Mouse (Mus musculus) myocyte (in vitro differentiated cells): ENCODE measurements around the gene Strip1. TPM values are rescaled to one million over a fixed set of nuclear protein-coding genes. Genes with fewer than 3 reads are reported as not detected.

Source experiments
- H3K27me3 ChIP-seq: one replicate; pipeline ENCODE4 v1.6.1; 2011; ENCODE audit not compliant: control insufficient read depth, insufficient read depth, insufficient read length
- H3K36me3 ChIP-seq: one replicate; pipeline ENCODE4 v1.6.1; 2011; ENCODE audit not compliant: control insufficient read depth, insufficient read depth
- H3K4me2 ChIP-seq: one replicate; pipeline ENCODE4 v1.6.1; 2011; ENCODE audit warnings: low read depth, control low read depth
- H3K4me3 ChIP-seq: one replicate; pipeline ENCODE4 v1.5.1; 2011; ENCODE audit warnings: mild to moderate bottlenecking, control low read depth, moderate library complexity
- H3K79me2 ChIP-seq: one replicate; pipeline ENCODE4 v1.6.1; 2011; ENCODE audit not compliant: control insufficient read depth, insufficient read depth
- H3ac ChIP-seq: one replicate; pipeline ENCODE4 v1.6.1; 2011; ENCODE audit not compliant: control insufficient read depth, insufficient read length
- CEBPB ChIP-seq: IDR thresholded peaks from 2 replicates; pipeline ENCODE4 v1.6.1; 2011; ENCODE audit warnings: mild to moderate bottlenecking, moderate library complexity; ENCODE audit not compliant: poor library complexity, insufficient read depth, severe bottlenecking
- E2F4 ChIP-seq: IDR thresholded peaks from one replicate; pipeline ENCODE4 v1.6.1; 2011; ENCODE audit warnings: mild to moderate bottlenecking, control low read depth, moderate library complexity; ENCODE audit not compliant: insufficient read depth
- MAX ChIP-seq: IDR thresholded peaks from one replicate; pipeline ENCODE4 v1.6.1; 2011; ENCODE audit warnings: low read depth, mild to moderate bottlenecking, control low read depth
- MYOD1 ChIP-seq, 3 experiments: IDR thresholded peaks; one replicate each; pipeline ENCODE4 v1.6.1; 2011; ENCODE audit warnings: control low read depth in 2 of 3, low read depth in 2 of 3, mild to moderate bottlenecking in 2 of 3, moderate library complexity in 1 of 3; ENCODE audit not compliant: insufficient read length in 2 of 3, control insufficient read depth in 1 of 3
- MYOG ChIP-seq, 3 experiments: IDR thresholded peaks; one replicate each; pipeline ENCODE4 v1.6.1; 2011; ENCODE audit warnings: control low read depth in 2 of 3, low read depth in 2 of 3, mild to moderate bottlenecking in 2 of 3; ENCODE audit not compliant: insufficient read length in 2 of 3, control insufficient read depth in 1 of 3, insufficient read depth in 1 of 3
- POLR2A ChIP-seq: IDR thresholded peaks from one replicate; pipeline ENCODE4 v1.6.1; 2011; ENCODE audit warnings: low read depth, mild to moderate bottlenecking, control low read depth, moderate library complexity; ENCODE audit not compliant: insufficient read length
- POLR2AphosphoS2 ChIP-seq: IDR thresholded peaks from one replicate; pipeline ENCODE4 v1.6.1; 2011; ENCODE audit warnings: low read depth, control low read depth; ENCODE audit not compliant: insufficient read length
- REST ChIP-seq: IDR thresholded peaks from one replicate; pipeline ENCODE4 v1.6.1; 2011; ENCODE audit warnings: mild to moderate bottlenecking, control low read depth, moderate library complexity; ENCODE audit not compliant: insufficient read depth, insufficient read length
- SRF ChIP-seq: IDR thresholded peaks from one replicate; pipeline ENCODE4 v1.6.1; 2011; ENCODE audit warnings: low read depth; ENCODE audit not compliant: control insufficient read depth, insufficient read length
- TCF12 ChIP-seq: IDR thresholded peaks from one replicate; pipeline ENCODE4 v1.6.1; 2011; ENCODE audit warnings: mild to moderate bottlenecking, control low read depth; ENCODE audit not compliant: poor library complexity, insufficient read depth, severe bottlenecking
- TCF3 ChIP-seq: IDR thresholded peaks from one replicate; pipeline ENCODE4 v1.6.1; 2011; ENCODE audit warnings: low read depth, control low read depth; ENCODE audit not compliant: insufficient read length
- USF1 ChIP-seq: IDR thresholded peaks from one replicate; pipeline ENCODE4 v1.6.1; 2011; ENCODE audit warnings: low read depth, mild to moderate bottlenecking, control low read depth, moderate library complexity
- polyA plus RNA-seq: library from polyadenylated mRNA; unstranded; fragments of >200 nt; fragmentation: generic; extraction: Trizol; gene quantifications from one replicate; pipeline ENCODE4 v1.2.1, GENCODE M21; 2012; ENCODE audit warnings: missing spikeins

Strip1 gene
- polyA plus RNA-seq, 1 experiment = 46.6 TPM

GRCm38 (mm10) chr3:107630682-107631522 lies 592 bp downstream of the Strip1 start, which contains the start of gene Gm10961:
Gm10961 (plus strand) TSS chr3:107631322.
- H3K79me2 ChIP-seq = peaks cover 29% of the 10 kb centered on the region
- no peaks in the 10 kb centered on the region for H3K27me3 ChIP-seq
- peak within 1 kb of the TSS; percentile 67 for H3K4me3 ChIP-seq
- H3ac ChIP-seq = peak within 1 kb of the TSS; percentile 87
- peaks cover 27% of the 10 kb centered on the region for H3K36me3 ChIP-seq
- peak within 1 kb of the TSS; percentile 86 for H3K4me2 ChIP-seq
- TF ChIP-seq CEBPB (no peak), MYOD1 (IDR thresholded peaks at IDR 0.05; ENCODE audit: control insufficient read depth in 1 of 3, insufficient read length in 2 of 3, low read depth in 2 of 3) (no peak), MAX (no peak), MYOG (IDR thresholded peaks at IDR 0.05; ENCODE audit: control insufficient read depth in 1 of 3, insufficient read depth in 1 of 3, insufficient read length in 2 of 3, low read depth in 2 of 3) (no peak), POLR2AphosphoS2 (no peak), TCF12 (no peak), REST (no peak), TCF3 (no peak), SRF (no peak), E2F4 (no peak), POLR2A (no peak), USF1 (no peak)

- Histone ChIP-seq H3K79me2 (peaks cover 29% of the 10 kb centered on the region), H3K27me3 (no peaks in the 10 kb centered on the region), H3ac (no peak overlapping the region), H3K36me3 (peaks cover 40% of the 10 kb centered on the region), H3K4me2 (no peak overlapping the region), H3K4me3 (no peak overlapping the region)
- no peak for TF ChIP-seq TCF12
Observed at GRCm38 (mm10) chr3:107629411-107629810, 2.1 kb downstream of the Strip1 start.

- no peak overlapping the region for H3K4me2 ChIP-seq
- H3K27me3 ChIP-seq = no peaks in the 10 kb centered on the region
- peaks cover 40% of the 10 kb centered on the region for H3K36me3 ChIP-seq
- TF ChIP-seq MYOG (IDR thresholded peaks at IDR 0.05; ENCODE audit: control insufficient read depth in 1 of 3, insufficient read depth in 1 of 3, insufficient read length in 2 of 3, low read depth in 2 of 3) (no peak), POLR2AphosphoS2 (no peak)
- H3K4me3 ChIP-seq = no peak overlapping the region
- H3ac ChIP-seq = no peak overlapping the region
- peaks cover 29% of the 10 kb centered on the region for H3K79me2 ChIP-seq
Observed at GRCm38 (mm10) chr3:107628551-107628950, 2.9 kb downstream of the Strip1 start.

- TF ChIP-seq REST = no peak
- peak; percentile 19 for TF ChIP-seq POLR2AphosphoS2
- H3ac ChIP-seq = no peak overlapping the region
- no peak overlapping the region for H3K4me2 ChIP-seq
- H3K36me3 ChIP-seq = peaks cover 40% of the 10 kb centered on the region
- H3K79me2 ChIP-seq = peaks cover 29% of the 10 kb centered on the region
- H3K27me3 ChIP-seq = no peaks in the 10 kb centered on the region
- H3K4me3 ChIP-seq = no peak overlapping the region
Observed at GRCm38 (mm10) chr3:107627641-107628040, 3.9 kb downstream of the Strip1 start.

- H3ac ChIP-seq = no peak overlapping the region
- no peaks in the 10 kb centered on the region for H3K27me3 ChIP-seq
- TF ChIP-seq MYOD1 (IDR thresholded peaks at IDR 0.05; ENCODE audit: control insufficient read depth in 1 of 3, insufficient read length in 2 of 3, low read depth in 2 of 3) (no peak), USF1 (no peak), E2F4 (no peak), SRF (no peak), POLR2AphosphoS2 (no peak), MAX (no peak), TCF12 (no peak), CEBPB (no peak), MYOG (IDR thresholded peaks at IDR 0.05; ENCODE audit: control insufficient read depth in 1 of 3, insufficient read depth in 1 of 3, insufficient read length in 2 of 3, low read depth in 2 of 3) (no peak), TCF3 (no peak)
- no peak overlapping the region for H3K4me2 ChIP-seq
- no peak overlapping the region for H3K4me3 ChIP-seq
- H3K79me2 ChIP-seq = peaks cover 26% of the 10 kb centered on the region
- peaks cover 47% of the 10 kb centered on the region for H3K36me3 ChIP-seq
Observed at GRCm38 (mm10) chr3:107626751-107627150, 4.7 kb downstream of the Strip1 start.

- TF ChIP-seq MYOG (IDR thresholded peaks at IDR 0.05; ENCODE audit: control insufficient read depth in 1 of 3, insufficient read depth in 1 of 3, insufficient read length in 2 of 3, low read depth in 2 of 3) = peak in 1 of 3 experiments; percentile 24
- TF ChIP-seq E2F4 = no peak
- peaks cover 52% of the 10 kb centered on the region for H3K36me3 ChIP-seq
- H3K4me2 ChIP-seq = no peak overlapping the region
- no peaks in the 10 kb centered on the region for H3K27me3 ChIP-seq
- H3K4me3 ChIP-seq = no peak overlapping the region
- no peak overlapping the region for H3ac ChIP-seq
- peaks cover 23% of the 10 kb centered on the region for H3K79me2 ChIP-seq
Observed at GRCm38 (mm10) chr3:107625536-107625935, 6.0 kb downstream of the Strip1 start.
